Mouse (Mus musculus) heart, postnatal 25 days (tissue): ENCODE measurements around the gene Ms4a4b. TPM values are rescaled to one million over a fixed set of nuclear protein-coding genes. Genes with fewer than 3 reads are reported as not detected.
"Not testable (repeated sequence)": the region's sequence is repeated elsewhere in the genome, so short reads cannot be mapped to it uniquely, and the experiment has no call there.

ENCODE experiments used
- DNase-seq: peaks from one replicate; pipeline ENCODE4 v3.0.0; 2022; ENCODE audit warnings: low spot score
- intact Hi-C: fragments of 180-260 bp; cut with DNase I; formaldehyde crosslinking; loops from one replicate; pipeline ENCODE4 v1.15.1; 2025
- total RNA-seq, 2 experiments: library from RNA; stranded (reverse); gene quantifications; 2 replicates each; pipeline ENCODE4 v1.2.3; 2021

Ms4a4b gene
- total RNA-seq = under 1 TPM; 0.36 to 0.56 TPM

GRCm38 (mm10) chr19:11443338-11443737, at the start of gene Ms4a4b:
Gene Ms4a4b, plus strand, starts transcription at chr19:11443553.
- intact Hi-C loops = no loop called here
- DNase-seq = no peak

DNA sequence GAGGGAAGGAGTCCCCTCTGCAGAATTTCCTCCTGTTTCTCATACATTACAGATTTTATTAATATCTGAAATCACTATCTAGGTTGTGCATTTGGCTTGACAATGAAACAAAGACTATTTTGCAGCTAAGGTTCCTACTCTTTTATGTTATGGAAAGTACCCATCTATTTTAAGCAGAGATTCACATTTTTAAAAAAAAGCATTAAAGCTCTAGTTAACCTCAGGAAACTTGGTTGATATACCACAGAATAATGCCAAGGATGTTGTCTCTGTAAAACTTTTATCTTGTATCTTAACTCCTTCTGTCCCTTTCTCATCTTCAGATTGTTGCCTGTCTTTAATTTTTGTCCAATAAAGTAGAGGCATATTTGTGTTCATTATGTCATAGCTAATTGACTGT, 47.6 kb upstream of the Ms4a4b start:
- no peak for DNase-seq
- intact Hi-C loops = no loop called here

- intact Hi-C loops = no loop called here
- DNase-seq = no peak
These were observed 38.8 kb upstream of the Ms4a4b start, which contains the start of gene Ms4a4c for GRCm38 (mm10) chr19:11404527-11404926. Gene Ms4a4c, plus strand, starts transcription at chr19:11404770.

GRCm38 (mm10) chr19:11407428-11407827, 35.9 kb upstream of the Ms4a4b start:
- DNase-seq = no peak

DNA sequence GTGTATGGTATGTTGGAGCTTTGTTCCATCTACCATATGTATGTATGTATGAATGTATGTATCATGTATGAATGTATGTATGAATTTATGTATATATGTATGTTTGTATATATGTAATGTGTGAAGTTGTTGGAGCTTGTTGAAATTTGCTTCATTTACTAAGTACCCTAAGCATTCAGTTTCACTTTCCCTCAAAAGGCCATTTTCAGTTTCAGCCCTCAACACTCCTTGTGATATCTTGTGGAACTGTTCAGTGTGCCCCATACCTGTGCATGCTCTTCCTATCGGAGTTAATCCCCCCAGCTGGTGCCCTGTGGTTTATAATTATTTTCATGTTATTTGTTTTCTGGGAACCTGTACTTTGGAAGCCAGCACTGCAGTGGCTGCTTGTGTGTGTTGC, 34.8 kb upstream of the Ms4a4b start:
- DNase-seq = no peak
- intact Hi-C loops = no loop called here

More at GRCm38 (mm10) chr19:11407428-11407827, 35.9 kb upstream of the Ms4a4b start:
- intact Hi-C loops = no loop called here

DNA sequence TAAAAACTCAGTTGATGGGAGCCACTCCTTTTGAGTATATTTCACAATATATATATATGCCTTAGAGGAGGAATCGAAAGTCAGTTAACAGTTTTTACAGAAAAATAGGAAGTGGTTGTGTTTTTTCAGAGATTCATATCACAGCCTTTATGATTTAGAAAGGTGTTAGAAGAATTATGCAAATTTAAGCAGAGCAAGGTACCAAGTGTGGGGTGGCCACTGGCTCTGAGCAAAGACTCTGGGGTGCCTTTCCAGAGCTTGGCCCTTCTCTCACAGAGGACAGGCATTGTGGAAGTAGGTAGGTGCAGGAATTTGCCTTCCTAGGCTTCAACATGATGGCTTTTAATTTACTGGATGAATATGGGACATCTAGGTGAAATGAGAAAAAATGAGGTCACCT, 31.7 kb upstream of the Ms4a4b start:
- DNase-seq = no peak
- intact Hi-C loops = no loop called here

DNA sequence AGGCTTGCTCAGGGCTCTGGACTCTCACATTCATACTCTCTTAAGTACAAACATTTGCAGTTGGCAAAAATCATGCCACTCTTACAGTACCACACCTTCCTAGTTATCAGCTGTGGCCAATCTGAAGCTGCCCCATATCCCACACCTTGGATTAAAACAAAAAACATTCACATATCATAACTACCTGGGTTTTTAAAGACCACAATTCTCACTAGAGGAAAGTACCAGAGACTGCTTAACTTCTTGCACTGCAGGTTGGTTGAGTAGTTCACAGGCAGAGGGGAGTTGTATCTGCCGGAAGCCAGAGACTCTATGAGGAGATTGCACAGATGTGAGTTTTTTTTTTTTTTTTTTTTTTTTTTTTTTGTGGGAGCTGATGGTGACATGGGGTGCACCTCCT, 29.3 kb upstream of the Ms4a4b start:
- intact Hi-C loops = no loop called here
- DNase-seq = no peak

DNA sequence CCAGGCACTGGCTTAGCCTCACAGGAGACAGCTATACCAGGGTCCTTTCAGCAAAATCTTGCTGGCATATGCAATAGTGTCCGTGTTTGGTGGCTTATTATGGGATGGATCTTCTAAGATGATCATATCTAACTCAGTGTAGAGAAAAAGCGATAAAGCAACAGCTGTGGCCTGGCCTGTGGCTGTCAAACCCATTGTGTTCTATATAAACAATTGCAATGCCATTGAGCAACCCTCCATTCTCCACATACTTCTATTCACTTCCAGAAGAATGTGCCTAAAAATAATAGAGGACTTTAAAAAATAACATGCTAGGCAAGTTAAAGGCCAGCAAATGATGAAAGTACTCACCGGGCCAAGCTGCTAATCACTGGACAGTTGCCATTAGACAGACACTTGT, 27.8 kb upstream of the Ms4a4b start:
- intact Hi-C loops = no loop called here
- DNase-seq = no peak

GRCm38 (mm10) chr19:11418865-11419264, 24.5 kb upstream of the Ms4a4b start:
- DNase-seq, intact Hi-C loops: not testable (repeated sequence)

GRCm38 (mm10) chr19:11431209-11431608, 12.1 kb upstream of the Ms4a4b start:
- intact Hi-C loops, DNase-seq: not testable (repeated sequence)

GRCm38 (mm10) chr19:11435058-11435834, 8.1 kb upstream of the Ms4a4b start:
- intact Hi-C loops = no loop called here
- DNase-seq = no peak

- no peak for DNase-seq
- intact Hi-C loops = no loop called here
These were observed 611 bp downstream of the Ms4a4b start for GRCm38 (mm10) chr19:11443964-11444363.

GRCm38 (mm10) chr19:11447238-11447637, 3.9 kb downstream of the Ms4a4b start:
- no peak for DNase-seq
- intact Hi-C loops = no loop called here

DNA sequence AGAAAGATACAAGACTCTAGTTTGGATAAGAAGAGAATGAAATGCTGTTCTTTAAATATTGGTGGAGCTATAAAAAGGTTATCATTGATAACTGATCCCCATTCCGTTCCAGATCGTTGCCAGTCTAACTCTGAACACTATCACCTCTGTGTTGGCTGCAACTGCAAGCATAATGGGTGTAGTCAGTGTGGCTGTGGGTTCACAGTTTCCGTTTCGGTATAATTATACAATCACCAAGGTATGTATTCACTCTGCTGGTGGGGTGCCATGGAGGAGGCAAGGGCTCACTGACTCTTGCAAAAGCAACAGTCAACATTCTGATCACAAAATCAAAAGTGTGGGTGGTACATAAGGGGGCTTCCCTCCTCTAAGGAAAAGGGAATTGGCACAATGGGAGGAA, 15.7 kb downstream of the Ms4a4b start:
- DNase-seq, intact Hi-C loops: not testable (repeated sequence)

- intact Hi-C loops, DNase-seq: not testable (repeated sequence)
These were observed 21.4 kb downstream of the Ms4a4b start for GRCm38 (mm10) chr19:11464795-11465194.

GRCm38 (mm10) chr19:11466471-11466870, 23.1 kb downstream of the Ms4a4b start:
- intact Hi-C loops = no loop called here
- no peak for DNase-seq

DNA sequence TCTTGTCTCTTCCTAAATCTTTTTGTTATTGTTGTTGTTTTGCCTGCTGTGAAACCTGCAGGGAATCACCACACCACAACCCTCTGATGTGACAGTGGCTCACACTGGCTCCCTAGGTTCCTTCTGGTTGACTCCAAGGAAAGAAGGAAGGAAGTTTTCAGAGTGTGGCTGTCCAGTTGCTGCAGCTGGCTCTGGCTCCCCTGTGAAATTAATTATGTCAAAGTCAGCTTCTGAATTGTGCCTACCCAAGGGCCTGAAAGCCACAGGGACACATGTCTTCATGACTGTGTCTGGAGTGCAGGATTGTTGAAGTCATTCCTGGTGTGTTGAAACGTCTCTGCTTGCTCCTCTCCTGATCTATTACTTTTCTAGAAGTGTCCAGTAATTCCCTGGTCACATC, 25.0 kb downstream of the Ms4a4b start:
- intact Hi-C loops, DNase-seq: not testable (repeated sequence)

GRCm38 (mm10) chr19:11469215-11469614, 25.9 kb downstream of the Ms4a4b start, which contains the start of gene Ms4a6c:
Gene Ms4a6c, plus strand, starts transcription at chr19:11469366.
- DNase-seq, intact Hi-C loops: not testable (repeated sequence)

GRCm38 (mm10) chr19:11479714-11480113, 36.4 kb downstream of the Ms4a4b start:
- no peak for DNase-seq
- intact Hi-C loops = no loop called here

GRCm38 (mm10) chr19:11482684-11483083, 39.3 kb downstream of the Ms4a4b start:
- DNase-seq = no peak
- intact Hi-C loops = no loop called here

DNA sequence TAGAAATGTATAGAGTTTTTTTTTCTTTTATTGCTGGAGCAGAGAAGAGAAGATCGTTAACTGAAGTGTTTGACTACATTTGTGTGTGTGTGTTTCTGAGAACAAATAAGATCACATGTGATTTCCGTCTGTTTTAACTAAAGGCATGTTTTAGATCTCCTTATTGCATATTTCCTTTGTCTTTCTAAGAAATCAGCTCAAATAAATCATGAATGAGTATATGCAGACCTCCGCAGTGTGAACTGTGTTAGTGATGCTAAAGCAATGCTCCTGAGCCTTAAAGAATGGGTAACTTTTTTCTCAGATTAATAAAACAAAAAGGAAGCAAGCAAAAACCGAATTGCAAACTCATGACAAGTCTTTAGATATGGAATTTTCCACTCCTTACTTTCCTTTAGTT, 40.6 kb downstream of the Ms4a4b start:
- intact Hi-C loops = no loop called here

GRCm38 (mm10) chr19:11484388-11484787, 41.0 kb downstream of the Ms4a4b start:
- intact Hi-C loops = no loop called here

More for the DNA sequence above, 40.6 kb downstream of the Ms4a4b start:
- no peak for DNase-seq

More at GRCm38 (mm10) chr19:11484388-11484787, 41.0 kb downstream of the Ms4a4b start:
- DNase-seq = no peak
